Mouse (Mus musculus) left cerebral cortex, adult 6 months (tissue): ENCODE results near the gene Tmigd3. TPM values are rescaled to one million over a fixed set of nuclear protein-coding genes. Genes with fewer than 3 reads are reported as not detected.

Experiments
- long read RNA-seq, 2 experiments: library from polyadenylated mRNA; unstranded; transcript quantifications; one replicate each; pipeline ENCODE4 v2.0.0; 2019 to 2020
- polyA plus RNA-seq: library from polyadenylated mRNA; unstranded; fragments of <200 nt; fragmentation: Nextera tagmentation; gene quantifications from 2 replicates; pipeline ENCODE4 v1.2.3, GENCODE M21; 2021

Gene Tmigd3
- polyA plus RNA-seq = not detected in 2 replicates
- long read RNA-seq, experiment 1 = 0 reads
- long read RNA-seq, experiment 2 = 0 reads

GRCm38 (mm10) chr3:105870558-105870957, at the start of gene Tmigd3, which contains the start of gene Adora3:
TSS of gene Tmigd3 (plus strand) at chr3:105870903.
TSS of gene Adora3 (plus strand) at chr3:105870858.

GRCm38 (mm10) chr3:105932240-105933071, 61.8 kb downstream of the Tmigd3 start, which contains the start of gene I830077J02Rik:
TSS of gene I830077J02Rik (minus strand) at chr3:105932664.

GRCm38 (mm10) chr3:105958974-105959580, 88.4 kb downstream of the Tmigd3 start, which contains the start of gene Wdr77:
TSS of gene Wdr77 (plus strand) at chr3:105959369.

GRCm38 (mm10) chr3:105959999-105960398, 89.3 kb downstream of the Tmigd3 start, which contains the start of gene Atp5f1:
TSS of gene Atp5f1 (minus strand) at chr3:105960099.

GRCm38 (mm10) chr3:105973411-105973810, 102.7 kb downstream of the Tmigd3 start, which contains the start of gene Ovgp1:
TSS of gene Ovgp1 (plus strand) at chr3:105973711.

Other genes with a start within 250 kb of the Tmigd3 start
- gene Ddx20, start 183.3 kb upstream of the Tmigd3 start, polyA plus RNA-seq = 6.6 and 7.3 TPM in 2 replicates
- gene Inka2, start 166.3 kb upstream of the Tmigd3 start, polyA plus RNA-seq = 16.3 and 17.3 TPM in 2 replicates
- gene Rap1a, start 69.6 kb upstream of the Tmigd3 start, polyA plus RNA-seq = 31.0 and 52.4 TPM in 2 replicates
- gene Adora3, start within 50 bp of the Tmigd3 start, polyA plus RNA-seq = 0.38 and 0.63 TPM in 2 replicates
- 0.58 and 1.8 TPM in 2 replicates for gene I830077J02Rik, start 61.8 kb downstream of the Tmigd3 start, polyA plus RNA-seq
- 28.7 and 33.4 TPM in 2 replicates for gene Wdr77, start 88.5 kb downstream of the Tmigd3 start, polyA plus RNA-seq
- 510 and 604 TPM in 2 replicates for gene Atp5f1, start 89.2 kb downstream of the Tmigd3 start, polyA plus RNA-seq
- gene Ovgp1, start 102.8 kb downstream of the Tmigd3 start, polyA plus RNA-seq = 0.17 and 0.23 TPM in 2 replicates
- 1.5 and 2.0 TPM in 2 replicates for gene Pifo, start 143.7 kb downstream of the Tmigd3 start, polyA plus RNA-seq
- gene Chil5, start 161.9 kb downstream of the Tmigd3 start, polyA plus RNA-seq = 0.26 TPM in 2 replicates
- gene Chia1, start 242.3 kb downstream of the Tmigd3 start, polyA plus RNA-seq = 1.1 and 1.2 TPM in 2 replicates